Mouse (Mus musculus): ENCODE results near the gene Fam161b. TPM values are rescaled to one million over a fixed set of nuclear protein-coding genes. Genes with fewer than 3 reads are reported as not detected.

Gene Fam161b
- 10 to 100 TPM in 1 of 2 experiments, 1 to 10 TPM in 1; 9.8 to 13.2 TPM for total RNA-seq (2021)
- 4.1 and 6.8 TPM in 2 replicates for polyA plus RNA-seq (2012; rRNA removed)
- long read RNA-seq, transcript Fam161b-202 (9 exons, 3,000 nt) = major isoform, 6 of 9 reads
- long read RNA-seq, partial matches to known transcripts = 1 of 9 reads
- long read RNA-seq, other reads (novel, unspliced or antisense) = 2 of 9 reads

DNA sequence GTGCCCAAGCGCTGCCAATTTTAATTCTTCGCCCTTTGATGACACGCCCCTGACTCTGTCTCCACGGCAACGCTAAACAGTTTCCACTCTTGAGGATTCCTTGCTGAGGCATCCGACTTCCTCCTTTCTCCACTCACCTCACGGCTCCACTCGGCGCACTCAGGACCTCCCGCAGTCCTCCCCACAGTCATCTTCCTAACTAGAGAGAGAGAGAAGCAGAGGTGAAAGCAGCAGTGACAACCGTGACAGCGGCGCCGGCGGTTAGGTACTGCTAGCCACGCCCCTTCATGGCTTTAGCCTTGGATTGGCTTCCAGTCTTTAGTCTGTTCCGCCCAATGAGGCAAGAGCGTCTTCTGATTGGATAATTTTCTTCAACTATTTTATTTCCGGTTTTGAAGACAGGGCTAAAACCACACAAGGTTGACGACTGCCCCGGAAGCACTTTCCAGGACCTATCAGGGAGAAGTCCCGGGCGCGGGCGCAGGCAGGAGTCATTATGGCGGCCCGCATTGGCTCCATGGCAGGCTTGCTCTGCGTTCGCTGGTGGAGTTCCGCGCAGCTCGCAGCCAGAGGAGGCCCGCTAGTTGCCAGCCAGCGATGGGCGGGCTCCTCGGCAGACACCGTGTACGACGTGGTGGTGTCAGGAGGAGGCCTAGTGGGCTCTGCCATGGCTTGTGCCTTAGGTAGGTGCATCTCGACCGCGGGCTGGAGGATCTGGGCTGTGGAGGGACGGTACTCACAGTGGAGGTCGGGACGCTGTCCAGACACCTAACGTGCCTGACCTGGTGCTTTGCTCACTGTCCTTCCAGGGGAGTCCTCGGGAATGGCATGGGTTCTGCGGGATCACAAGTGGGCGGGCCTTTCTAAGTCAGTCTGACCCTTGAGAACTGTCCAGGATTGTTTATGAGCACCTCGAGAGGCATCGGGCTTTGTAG is at the start of gene Fam161b, which contains the start of gene Coq6:
Gene Fam161b, minus strand, starts transcription at position 279 of the 935 bp plus-strand sequence.
Gene Coq6, plus strand, starts transcription at position 103 of the 935 bp plus-strand sequence.
- H3K9ac ChIP-seq (ENCODE audit: low read depth, low read length) = peak within 1 kb of the TSS; percentile 79
- TF ChIP-seq EP300 (IDR thresholded peaks at IDR 0.05; ENCODE audit: insufficient read depth, low read depth, low read length) (peak; percentile 37; the same call in 1 of the 2 replicates), POLR2A (IDR thresholded peaks at IDR 0.05; ENCODE audit: insufficient read depth, low read depth, low read length) (peak; percentile 71), CTCF (IDR thresholded peaks at IDR 0.05) (no peak)
- WGBS = under 1% methylated on average over 51 of the region's 51 CpGs
- H3K27me3 ChIP-seq (ENCODE audit: control insufficient read depth, insufficient read depth, low read length) = no peaks in the 10 kb centered on the region
- peaks cover 3% of the 10 kb centered on the region; the same call in 1 of the 2 replicates for H3K4me1 ChIP-seq (ENCODE audit: control insufficient read depth, insufficient read depth, low read length)
- H3K27ac ChIP-seq = peak within 1 kb of the TSS; percentile 86
- H3K4me3 ChIP-seq = peak within 1 kb of the TSS; percentile 94
- DNase-seq = peak; percentile 90 to 95
- intact Hi-C loops (cut with DNase I) = loop anchor here (2.0 kb wide), 1 partner anchor 89 kb away; the partner anchor contains the start of genes Aldh6a1 and Lin52
- H3K36me3 ChIP-seq (ENCODE audit: control insufficient read depth, insufficient read depth, low read length) = no peaks in the 10 kb centered on the region
- 0 out of 2 replicates have a peak, but pooled peaks cover 3% of the 10 kb centered on the region for H3K79me2 ChIP-seq (replicated peaks; ENCODE audit: control insufficient read depth, insufficient read depth, low read length)

DNA sequence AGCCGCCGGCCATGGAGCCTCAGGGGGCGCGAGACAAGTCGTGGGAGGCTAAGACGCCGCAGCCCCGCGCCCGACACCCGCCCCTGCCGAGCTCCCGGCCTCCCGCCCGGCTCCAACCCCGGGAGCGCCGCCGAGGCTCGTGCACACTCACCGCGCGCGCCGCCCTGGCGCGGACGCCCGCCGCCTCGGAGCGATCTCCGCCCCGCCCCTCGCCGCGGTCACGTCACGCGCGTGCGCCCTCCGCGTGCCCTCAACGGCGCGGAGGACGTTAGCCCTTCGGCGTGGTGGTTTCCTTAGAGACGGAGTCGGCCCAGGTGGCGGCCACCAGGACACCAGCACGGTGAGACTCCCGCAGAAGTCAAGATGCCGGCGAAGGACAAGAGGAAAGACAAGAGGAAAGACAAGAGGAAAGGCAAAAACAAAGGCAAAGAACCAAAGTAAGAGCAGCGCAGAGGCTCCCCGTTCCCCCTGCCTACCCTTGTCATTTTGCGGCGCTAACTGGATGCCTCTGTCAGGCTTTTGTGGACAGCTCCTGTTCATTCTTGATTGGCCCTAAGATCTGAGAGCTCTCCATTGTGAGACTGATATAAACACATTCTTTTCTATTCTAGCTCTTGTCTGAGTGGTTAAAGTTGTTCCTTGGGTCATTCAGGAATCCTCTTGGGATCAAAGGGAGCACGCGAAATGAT is 47.3 kb upstream of the Fam161b start, which contains the start of the genes Entpd5 and Bbof1:
Gene Entpd5, minus strand, starts transcription at position 211 of the 689 bp plus-strand sequence.
Gene Bbof1, plus strand, starts transcription at position 253 of the 689 bp plus-strand sequence.
- peak within 1 kb of the TSS; percentile 90 for H3K4me3 ChIP-seq
- H3K36me3 ChIP-seq (ENCODE audit: control insufficient read depth, insufficient read depth, low read length) = peaks cover 2% of the 10 kb centered on the region; the same call in 1 of the 2 replicates
- H3K4me1 ChIP-seq (ENCODE audit: control insufficient read depth, insufficient read depth, low read length) = no peaks in the 10 kb centered on the region; the same call in 1 of the 2 replicates
- H3K9ac ChIP-seq (ENCODE audit: low read depth, low read length) = peak within 1 kb of the TSS; percentile 79
- H3K27ac ChIP-seq = peak within 1 kb of the TSS; percentile 89
- WGBS = 2% methylated on average over 54 of the region's 63 CpGs
- H3K27me3 ChIP-seq (ENCODE audit: control insufficient read depth, insufficient read depth, low read length) = no peaks in the 10 kb centered on the region
- intact Hi-C loops (cut with DNase I) = loop anchor here (1.0 kb wide), 2 partner anchors 41 to 49 kb away; no protein-coding TSS in a partner anchor
- peak; percentile 94 to 96 for DNase-seq
- no peaks in the 10 kb centered on the region for H3K79me2 ChIP-seq (replicated peaks; ENCODE audit: control insufficient read depth, insufficient read depth, low read length)
- peak; percentile 19; the same call in 1 of the 2 replicates for TF ChIP-seq CTCF (IDR thresholded peaks at IDR 0.05)
- peak; percentile 52; the same call in 1 of the 2 replicates for TF ChIP-seq POLR2A (IDR thresholded peaks at IDR 0.05; ENCODE audit: insufficient read depth, low read depth, low read length)
- TF ChIP-seq EP300 (IDR thresholded peaks at IDR 0.05; ENCODE audit: insufficient read depth, low read depth, low read length) = no peak

DNA sequence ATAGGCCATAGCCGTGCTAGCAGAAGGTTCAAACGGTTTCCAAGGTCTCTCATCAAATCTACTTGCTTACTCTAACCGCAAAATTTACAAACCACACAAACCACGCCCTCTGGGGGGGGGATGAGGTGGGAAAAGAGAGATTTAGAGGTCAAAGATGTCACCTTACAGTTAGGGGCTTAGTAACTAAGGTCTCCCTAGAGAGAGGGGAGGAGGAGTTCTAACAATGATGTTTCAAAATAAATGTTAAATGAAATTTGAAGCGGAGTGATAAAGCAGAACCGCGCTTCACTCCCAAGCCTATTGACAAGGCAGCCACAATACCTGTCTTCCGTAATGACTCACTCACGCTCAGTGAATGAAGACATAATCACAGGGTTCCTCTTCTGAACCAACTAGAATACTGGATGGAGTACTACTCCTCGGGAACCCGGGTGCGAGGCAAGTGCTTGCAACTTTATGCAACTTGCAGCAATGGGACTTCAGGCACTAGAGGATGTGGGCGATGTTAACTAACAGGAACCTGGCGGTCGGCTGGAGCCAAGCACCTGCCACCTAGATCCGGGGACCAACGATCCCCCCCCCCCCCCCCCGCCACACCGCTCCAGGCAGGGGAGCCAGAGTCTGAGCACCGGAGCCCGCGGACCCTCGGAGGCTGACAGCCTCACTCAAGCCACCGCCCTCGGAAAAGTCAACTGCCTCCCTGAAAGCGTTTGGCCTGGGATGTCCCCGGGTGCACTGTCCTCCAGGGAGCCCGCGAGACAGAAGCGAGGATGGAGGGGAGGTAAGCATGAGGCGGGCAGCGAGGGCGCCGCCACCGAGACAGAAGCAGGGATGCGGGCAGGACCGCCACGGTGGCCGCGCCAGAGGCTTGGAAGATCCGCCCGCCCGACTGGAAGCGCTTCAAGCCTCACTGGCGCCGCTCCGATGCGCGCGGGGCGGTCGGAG is 46.5 kb upstream of the Fam161b start:
- 1% methylated on average over 52 of the region's 52 CpGs for WGBS
- peak in 1 of 2 experiments; percentile 30 for DNase-seq
- Histone ChIP-seq H3K9ac (ENCODE audit: low read depth, low read length) (peak overlapping the region; percentile 79), H3K4me3 (peak overlapping the region; percentile 90), H3K27me3 (ENCODE audit: control insufficient read depth, insufficient read depth, low read length) (no peaks in the 10 kb centered on the region), H3K4me1 (ENCODE audit: control insufficient read depth, insufficient read depth, low read length) (no peaks in the 10 kb centered on the region; the same call in 1 of the 2 replicates), H3K79me2 (replicated peaks; ENCODE audit: control insufficient read depth, insufficient read depth, low read length) (no peaks in the 10 kb centered on the region), H3K27ac (peak overlapping the region; percentile 89), H3K36me3 (ENCODE audit: control insufficient read depth, insufficient read depth, low read length) (peaks cover 2% of the 10 kb centered on the region; the same call in 1 of the 2 replicates)
- intact Hi-C loops (cut with DNase I) = no loop called here
- TF ChIP-seq POLR2A (IDR thresholded peaks at IDR 0.05; ENCODE audit: insufficient read depth, low read depth, low read length) (no peak), EP300 (IDR thresholded peaks at IDR 0.05; ENCODE audit: insufficient read depth, low read depth, low read length) (no peak), CTCF (IDR thresholded peaks at IDR 0.05) (no peak)

DNA sequence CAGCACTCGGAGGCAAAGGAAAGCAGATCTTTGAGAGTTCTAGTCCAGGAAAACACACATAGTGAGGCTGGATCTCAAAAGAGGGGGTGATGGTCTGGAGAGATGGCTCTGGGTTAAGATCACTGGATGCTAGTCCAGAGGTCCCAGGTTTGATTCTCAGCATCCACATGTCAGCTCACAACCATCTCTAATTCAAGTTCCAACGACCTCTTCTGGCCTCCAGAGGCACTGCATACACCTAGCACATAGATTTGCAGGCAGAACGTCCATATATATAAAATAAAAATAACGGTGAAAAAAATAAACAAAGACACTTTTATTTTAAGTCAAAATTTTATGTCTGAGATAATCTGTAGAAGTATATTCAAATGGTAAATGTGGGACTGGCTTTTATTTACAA is 45.6 kb upstream of the Fam161b start:
- Histone ChIP-seq H3K27me3 (ENCODE audit: control insufficient read depth, insufficient read depth, low read length) (no peaks in the 10 kb centered on the region), H3K4me3 (no peak overlapping the region), H3K27ac (no peak overlapping the region), H3K9ac (ENCODE audit: low read depth, low read length) (no peak overlapping the region), H3K36me3 (ENCODE audit: control insufficient read depth, insufficient read depth, low read length) (peaks cover 2% of the 10 kb centered on the region; the same call in 1 of the 2 replicates), H3K4me1 (ENCODE audit: control insufficient read depth, insufficient read depth, low read length) (no peaks in the 10 kb centered on the region; the same call in 1 of the 2 replicates), H3K79me2 (replicated peaks; ENCODE audit: control insufficient read depth, insufficient read depth, low read length) (no peaks in the 10 kb centered on the region)
- intact Hi-C loops (cut with DNase I) = no loop called here
- no peak for TF ChIP-seq EP300 (IDR thresholded peaks at IDR 0.05; ENCODE audit: insufficient read depth, low read depth, low read length)
- TF ChIP-seq CTCF (IDR thresholded peaks at IDR 0.05) = peak; percentile 25
- no peak for TF ChIP-seq POLR2A (IDR thresholded peaks at IDR 0.05; ENCODE audit: insufficient read depth, low read depth, low read length)
- no peak for DNase-seq
- WGBS = 69% methylated on average over 4 of the region's 4 CpGs
